Mouse (Mus musculus): ENCODE data around the gene Ablim1. TPM values are rescaled to one million over a fixed set of nuclear protein-coding genes. Genes with fewer than 3 reads are reported as not detected.

The Ablim1 gene
- polyA plus RNA-seq, 1 experiment, result 9.8 TPM

DNA sequence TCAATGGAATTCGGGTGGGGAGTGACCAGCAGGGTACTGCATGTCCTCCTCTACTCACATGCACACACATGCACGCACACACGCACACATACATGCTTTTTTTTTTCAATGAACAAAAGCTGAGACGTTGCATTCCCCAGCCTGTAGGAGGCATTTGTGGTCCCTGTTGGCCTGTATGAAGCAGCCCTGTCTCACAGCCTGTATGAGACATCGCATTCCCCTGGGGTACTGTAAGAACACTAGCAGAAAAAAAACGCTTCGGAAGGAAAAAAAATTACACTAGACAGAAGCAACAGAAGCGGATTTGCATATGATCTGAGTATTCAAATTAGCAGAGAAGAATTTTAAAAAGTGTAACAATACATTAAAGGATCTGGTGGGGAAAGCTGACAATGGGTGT, 8.4 kb upstream of the Ablim1 start:
- TF ChIP-seq FOSL1 (IDR thresholded peaks at IDR 0.05; ENCODE audit: insufficient read depth, low read length, poor library complexity, severe bottlenecking), result no peak
- TF ChIP-seq USF1 (IDR thresholded peaks at IDR 0.05; ENCODE audit: low read depth), result no peak
- H3ac ChIP-seq (ENCODE audit: control insufficient read depth, insufficient read length, low read depth), result no peak overlapping the region
- no peaks in the 10 kb centered on the region for H3K27me3 ChIP-seq (ENCODE audit: control insufficient read depth, insufficient read depth, insufficient read length)

DNA sequence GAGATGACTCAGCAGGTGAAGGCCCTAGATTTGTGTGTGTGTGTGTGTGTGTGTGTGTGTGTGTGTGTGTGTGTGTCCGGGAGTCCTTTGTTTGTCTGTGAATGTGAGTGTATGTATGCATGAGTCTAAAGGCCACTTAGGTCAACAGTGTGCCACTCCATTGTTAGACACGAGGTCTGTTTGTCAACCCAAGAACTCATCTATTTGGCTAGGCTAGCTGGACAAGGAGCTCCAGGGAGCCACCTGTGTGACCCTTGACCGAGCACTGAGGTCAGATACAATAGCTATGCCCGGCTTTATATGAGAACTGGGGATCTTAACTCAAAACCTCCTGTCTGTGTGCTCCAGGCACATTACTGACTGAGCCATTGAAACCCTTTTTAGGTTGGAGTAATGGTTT, 7.8 kb upstream of the Ablim1 start:
- H3K4me3 ChIP-seq (ENCODE audit: insufficient read depth, poor library complexity, severe bottlenecking), result no peak overlapping the region
- H3K79me2 ChIP-seq (ENCODE audit: control insufficient read depth, insufficient read depth), result no peaks in the 10 kb centered on the region
- TF ChIP-seq MYOD1 (IDR thresholded peaks at IDR 0.05; ENCODE audit: control insufficient read depth, insufficient read length, low read depth) (no peak), FOSL1 (IDR thresholded peaks at IDR 0.05; ENCODE audit: insufficient read depth, low read length, poor library complexity, severe bottlenecking) (no peak), MYOG (IDR thresholded peaks at IDR 0.05; ENCODE audit: control insufficient read depth, extremely low read depth, insufficient read length) (no peak), USF1 (IDR thresholded peaks at IDR 0.05; ENCODE audit: low read depth) (no peak), CTCF (IDR thresholded peaks at IDR 0.05; ENCODE audit: control insufficient read depth, insufficient read depth, insufficient read length) (no peak), CEBPB (IDR thresholded peaks at IDR 0.05; ENCODE audit: low read depth) (no peak), MAX (IDR thresholded peaks at IDR 0.05) (no peak)
- H3K27me3 ChIP-seq (ENCODE audit: control insufficient read depth, insufficient read depth, insufficient read length), result no peaks in the 10 kb centered on the region
- no peaks in the 10 kb centered on the region for H3K79me3 ChIP-seq (ENCODE audit: low read depth)
- no peak overlapping the region for H3ac ChIP-seq (ENCODE audit: control insufficient read depth, insufficient read length, low read depth)
- H3K36me3 ChIP-seq (ENCODE audit: control insufficient read depth, insufficient read depth), result no peaks in the 10 kb centered on the region

More for the DNA sequence above, 8.4 kb upstream of the Ablim1 start:
- Histone ChIP-seq H3K36me3 (ENCODE audit: control insufficient read depth, insufficient read depth) (no peaks in the 10 kb centered on the region), H3K4me3 (ENCODE audit: insufficient read depth, poor library complexity, severe bottlenecking) (no peak overlapping the region), H3K79me3 (ENCODE audit: low read depth) (no peaks in the 10 kb centered on the region), H3K79me2 (ENCODE audit: control insufficient read depth, insufficient read depth) (no peaks in the 10 kb centered on the region)

DNA sequence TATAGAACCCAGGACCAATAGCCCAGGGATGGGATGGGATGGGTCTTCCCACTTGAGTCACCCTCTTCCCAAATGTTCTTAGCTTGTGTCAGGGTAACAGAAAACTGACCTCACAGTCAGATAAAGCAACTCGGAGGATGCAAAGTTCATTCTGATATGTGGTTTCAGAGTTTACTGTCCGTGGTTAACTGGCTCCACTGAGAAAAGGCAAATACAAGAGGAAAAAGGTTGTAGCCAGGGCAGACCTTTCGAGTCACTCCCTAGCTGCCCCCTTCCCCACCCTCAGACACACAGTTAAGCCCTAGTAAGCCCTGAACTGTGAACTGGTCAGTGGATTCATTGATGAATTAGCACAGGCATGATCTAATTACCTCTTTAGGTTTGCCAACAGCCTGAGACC, 7.1 kb upstream of the Ablim1 start:
- no peak overlapping the region for H3ac ChIP-seq (ENCODE audit: control insufficient read depth, insufficient read length, low read depth)

DNA sequence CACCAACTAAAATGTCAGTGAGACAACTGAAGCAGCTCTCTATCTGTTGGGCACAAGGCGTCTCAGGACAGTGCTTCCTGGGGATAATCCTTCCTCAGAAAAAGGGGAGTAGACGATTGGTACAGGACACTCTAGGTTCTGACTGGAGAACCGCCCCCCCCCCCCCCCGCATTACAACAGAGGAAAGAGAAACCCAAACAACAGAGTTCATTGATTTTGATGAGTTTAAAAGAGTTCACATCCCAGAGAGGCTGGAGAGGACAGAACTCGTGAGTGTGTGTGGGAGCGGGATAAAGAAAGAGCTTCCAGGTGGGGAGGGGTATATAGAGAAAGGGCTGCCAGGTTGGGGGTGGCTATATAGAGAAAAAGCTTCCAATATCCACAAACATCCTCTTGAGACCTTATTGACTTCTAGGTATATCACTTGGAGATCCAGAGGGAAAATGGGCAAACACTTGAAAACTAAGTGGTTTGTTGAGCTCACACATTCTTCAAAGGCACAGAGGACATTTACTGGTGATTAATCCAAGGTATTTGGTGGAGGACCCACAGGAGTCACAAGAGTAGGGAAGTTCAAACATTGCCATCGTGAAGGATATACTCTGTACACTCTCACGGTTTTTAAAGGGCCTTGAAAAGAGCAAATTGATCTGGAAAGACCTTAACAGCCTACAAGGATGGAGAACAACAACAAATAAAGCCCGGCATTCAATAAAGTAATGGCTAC, 6.1 kb upstream of the Ablim1 start:
- H3K79me3 ChIP-seq (ENCODE audit: low read depth), result no peaks in the 10 kb centered on the region
- no peaks in the 10 kb centered on the region for H3K36me3 ChIP-seq (ENCODE audit: control insufficient read depth, insufficient read depth)
- no peaks in the 10 kb centered on the region for H3K27me3 ChIP-seq (ENCODE audit: control insufficient read depth, insufficient read depth, insufficient read length)
- no peak overlapping the region for H3K4me3 ChIP-seq (ENCODE audit: insufficient read depth, poor library complexity, severe bottlenecking)
- TF ChIP-seq USF1 (IDR thresholded peaks at IDR 0.05; ENCODE audit: low read depth) (no peak), MYOG (IDR thresholded peaks at IDR 0.05; ENCODE audit: control insufficient read depth, extremely low read depth, insufficient read length) (no peak), MYOD1 (IDR thresholded peaks at IDR 0.05; ENCODE audit: control insufficient read depth, insufficient read length, low read depth) (no peak), MAX (IDR thresholded peaks at IDR 0.05) (no peak), CEBPB (IDR thresholded peaks at IDR 0.05; ENCODE audit: low read depth) (no peak), CTCF (IDR thresholded peaks at IDR 0.05; ENCODE audit: control insufficient read depth, insufficient read depth, insufficient read length) (no peak), FOSL1 (IDR thresholded peaks at IDR 0.05; ENCODE audit: insufficient read depth, low read length, poor library complexity, severe bottlenecking) (no peak)
- H3K79me2 ChIP-seq (ENCODE audit: control insufficient read depth, insufficient read depth), result no peaks in the 10 kb centered on the region
- no peak overlapping the region for H3ac ChIP-seq (ENCODE audit: control insufficient read depth, insufficient read length, low read depth)

More for the DNA sequence above, 7.1 kb upstream of the Ablim1 start:
- H3K36me3 ChIP-seq (ENCODE audit: control insufficient read depth, insufficient read depth), result no peaks in the 10 kb centered on the region
- H3K4me3 ChIP-seq (ENCODE audit: insufficient read depth, poor library complexity, severe bottlenecking), result no peak overlapping the region
- no peak for TF ChIP-seq MAX (IDR thresholded peaks at IDR 0.05)
- TF ChIP-seq MYOG (IDR thresholded peaks at IDR 0.05; ENCODE audit: control insufficient read depth, extremely low read depth, insufficient read length), result no peak
- TF ChIP-seq FOSL1 (IDR thresholded peaks at IDR 0.05; ENCODE audit: insufficient read depth, low read length, poor library complexity, severe bottlenecking), result no peak
- TF ChIP-seq CEBPB (IDR thresholded peaks at IDR 0.05; ENCODE audit: low read depth), result no peak
- TF ChIP-seq USF1 (IDR thresholded peaks at IDR 0.05; ENCODE audit: low read depth), result no peak
- TF ChIP-seq CTCF (IDR thresholded peaks at IDR 0.05; ENCODE audit: control insufficient read depth, insufficient read depth, insufficient read length), result no peak
- no peak for TF ChIP-seq MYOD1 (IDR thresholded peaks at IDR 0.05; ENCODE audit: control insufficient read depth, insufficient read length, low read depth)
- H3K79me2 ChIP-seq (ENCODE audit: control insufficient read depth, insufficient read depth), result no peaks in the 10 kb centered on the region
- no peaks in the 10 kb centered on the region for H3K79me3 ChIP-seq (ENCODE audit: low read depth)
- H3K27me3 ChIP-seq (ENCODE audit: control insufficient read depth, insufficient read depth, insufficient read length), result no peaks in the 10 kb centered on the region

DNA sequence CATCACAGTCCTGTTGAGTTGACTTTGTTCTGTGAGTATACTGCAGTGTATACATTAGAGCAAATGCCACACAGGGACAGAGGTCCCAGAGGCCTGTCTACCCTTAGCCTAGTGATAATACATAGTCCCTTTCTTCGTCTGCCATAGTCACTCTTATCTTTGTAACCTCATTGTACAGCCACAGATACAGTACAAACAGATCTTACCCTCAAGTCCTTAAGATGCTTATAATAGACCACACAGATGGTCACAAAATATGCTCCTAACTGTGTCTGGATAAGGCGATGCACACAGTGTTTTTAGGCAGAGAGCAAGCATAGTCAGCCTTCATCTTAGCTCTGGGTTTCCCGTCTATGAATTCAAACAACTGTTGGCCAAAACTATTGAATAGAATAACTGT, 1.9 kb upstream of the Ablim1 start:
- no peaks in the 10 kb centered on the region for H3K79me2 ChIP-seq (ENCODE audit: control insufficient read depth, insufficient read depth)
- TF ChIP-seq CEBPB (IDR thresholded peaks at IDR 0.05; ENCODE audit: low read depth), result no peak
- no peak for TF ChIP-seq MAX (IDR thresholded peaks at IDR 0.05)
- TF ChIP-seq CTCF (IDR thresholded peaks at IDR 0.05; ENCODE audit: control insufficient read depth, insufficient read depth, insufficient read length), result no peak
- no peak for TF ChIP-seq MYOG (IDR thresholded peaks at IDR 0.05; ENCODE audit: control insufficient read depth, extremely low read depth, insufficient read length)
- TF ChIP-seq MYOD1 (IDR thresholded peaks at IDR 0.05; ENCODE audit: control insufficient read depth, insufficient read length, low read depth), result no peak
- TF ChIP-seq FOSL1 (IDR thresholded peaks at IDR 0.05; ENCODE audit: insufficient read depth, low read length, poor library complexity, severe bottlenecking), result no peak
- TF ChIP-seq USF1 (IDR thresholded peaks at IDR 0.05; ENCODE audit: low read depth), result no peak
- no peak overlapping the region for H3ac ChIP-seq (ENCODE audit: control insufficient read depth, insufficient read length, low read depth)
- no peaks in the 10 kb centered on the region for H3K79me3 ChIP-seq (ENCODE audit: low read depth)
- H3K4me3 ChIP-seq (ENCODE audit: insufficient read depth, poor library complexity, severe bottlenecking), result no peak overlapping the region
- H3K36me3 ChIP-seq (ENCODE audit: control insufficient read depth, insufficient read depth), result no peaks in the 10 kb centered on the region
- no peaks in the 10 kb centered on the region for H3K27me3 ChIP-seq (ENCODE audit: control insufficient read depth, insufficient read depth, insufficient read length)

Data from C2C12 (cell line).